Mouse (Mus musculus) WW6 (cell line): Measurements from ENCODE around the gene Gm3435.
A peak's percentile ranks its signal among the peaks of the same experiment; 100 is the strongest.
"Not testable (repeated sequence)": the region's sequence is repeated elsewhere in the genome, so short reads cannot be mapped to it uniquely, and the experiment has no call there.

Source experiments
- DNase-seq: peaks from one replicate; pipeline ENCODE4 v3.0.0-alpha.2; 2013; ENCODE audit warnings: low read depth, low spot score

Gene Gm3435

GRCm38 (mm10) chr17:15040455-15040854 lies 30.5 kb downstream of the Gm3435 start:
- DNase-seq, result not testable (repeated sequence)

DNA sequence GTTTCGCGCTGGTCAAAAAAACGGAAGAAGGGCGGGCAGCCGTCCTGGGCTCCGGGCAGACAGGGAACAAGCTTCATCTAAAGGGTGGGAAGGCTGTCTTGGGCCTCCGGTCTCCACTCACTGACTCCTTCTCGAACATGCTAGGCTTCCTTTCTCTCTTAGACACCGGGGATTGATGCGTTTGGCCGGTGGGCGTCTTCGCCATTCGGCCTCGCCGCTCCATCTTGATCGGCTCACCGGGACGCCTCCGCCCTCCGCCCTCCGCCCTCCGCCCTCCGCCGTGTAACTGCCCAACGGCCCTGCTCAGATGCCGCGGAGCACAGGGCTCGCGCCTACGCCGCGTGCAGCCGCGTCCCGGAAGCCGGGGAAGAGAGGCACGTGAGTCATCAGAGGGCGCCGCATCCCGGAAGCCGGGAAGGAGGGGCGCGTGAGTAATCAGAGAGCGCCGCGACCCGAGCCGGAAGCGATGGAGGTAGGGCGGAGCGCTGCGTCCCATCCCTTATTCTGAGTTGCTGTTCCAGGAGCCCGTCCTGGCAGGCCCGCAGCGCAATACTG lies 31.3 kb downstream of the Gm3435 start, which contains the start of the genes Ermard, Tcte3 and Gm3448:
Ermard (plus strand) TSS at position 34 of the 555 bp plus-strand sequence.
Tcte3 (minus strand) TSS at position 314 of the 555 bp plus-strand sequence.
Gm3448 (minus strand) TSS at position 363 of the 555 bp plus-strand sequence.
- DNase-seq, result not testable (repeated sequence)

DNA sequence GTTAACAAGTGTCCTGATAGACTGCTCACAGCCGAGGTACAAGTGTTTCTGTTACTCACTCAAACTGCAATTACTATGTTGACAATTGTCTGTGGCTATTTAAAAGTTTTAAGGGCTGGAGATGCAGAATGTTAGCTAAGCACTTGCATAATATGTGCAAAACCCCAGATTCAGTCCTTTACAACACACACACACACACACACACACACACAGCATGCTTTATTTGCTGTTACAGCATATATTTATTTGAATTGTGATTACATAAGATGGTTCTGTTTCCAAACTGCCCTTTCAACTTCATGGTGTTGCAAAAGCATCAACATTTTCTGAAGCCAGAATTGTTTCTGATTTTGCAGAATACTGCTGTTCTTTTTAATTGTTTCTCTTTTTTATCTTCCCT lies 40.4 kb downstream of the Gm3435 start:
- DNase-seq, result not testable (repeated sequence)

DNA sequence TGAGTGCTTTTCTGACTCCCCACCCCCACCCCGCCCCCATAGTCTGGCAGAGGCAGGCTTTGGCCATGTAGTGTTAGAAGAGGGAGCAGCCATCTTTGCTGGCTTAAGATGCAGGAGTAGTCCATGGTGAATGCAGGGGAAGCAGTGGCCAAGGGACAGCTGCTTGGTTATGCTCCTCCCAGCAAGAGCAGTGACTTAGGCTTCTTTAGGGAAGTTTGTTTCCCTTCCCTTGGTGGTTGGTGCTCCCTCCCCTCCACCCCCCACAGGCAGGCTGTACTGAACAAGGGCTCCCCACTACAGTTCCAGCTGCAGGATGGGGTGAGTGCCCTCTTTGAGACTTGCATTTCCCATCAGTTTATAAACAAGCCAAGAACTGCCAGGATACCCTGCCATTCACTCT lies 42.8 kb downstream of the Gm3435 start:
- not testable (repeated sequence) for DNase-seq

- not testable (repeated sequence) for DNase-seq
These were observed 43.3 kb downstream of the Gm3435 start for GRCm38 (mm10) chr17:15053183-15053828.

DNA sequence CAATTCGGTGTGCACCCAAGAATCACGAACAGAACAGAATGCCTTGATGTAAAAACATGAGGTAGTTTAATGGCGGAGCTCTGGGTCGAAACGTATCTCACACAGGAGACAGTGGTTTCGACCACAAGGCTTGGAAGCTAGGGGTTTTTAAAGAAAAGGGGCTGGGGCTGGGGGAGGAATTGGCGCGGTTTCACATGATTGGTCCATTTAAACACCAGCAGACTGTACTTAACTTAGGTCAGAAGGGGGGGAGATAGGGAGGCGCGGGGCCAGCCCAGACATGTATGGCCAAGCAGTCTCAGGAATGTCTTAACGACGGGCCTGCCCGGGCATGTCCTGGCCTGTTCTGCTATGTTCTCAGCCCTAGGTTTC lies 43.8 kb downstream of the Gm3435 start:
- DNase-seq, result not testable (repeated sequence)

- DNase-seq, result no peak
These were observed 45.9 kb downstream of the Gm3435 start for GRCm38 (mm10) chr17:15055925-15056324.

GRCm38 (mm10) chr17:15058161-15058591 lies 48.2 kb downstream of the Gm3435 start:
- DNase-seq, result no peak

GRCm38 (mm10) chr17:15059646-15060045 lies 49.7 kb downstream of the Gm3435 start:
- DNase-seq, result no peak

DNA sequence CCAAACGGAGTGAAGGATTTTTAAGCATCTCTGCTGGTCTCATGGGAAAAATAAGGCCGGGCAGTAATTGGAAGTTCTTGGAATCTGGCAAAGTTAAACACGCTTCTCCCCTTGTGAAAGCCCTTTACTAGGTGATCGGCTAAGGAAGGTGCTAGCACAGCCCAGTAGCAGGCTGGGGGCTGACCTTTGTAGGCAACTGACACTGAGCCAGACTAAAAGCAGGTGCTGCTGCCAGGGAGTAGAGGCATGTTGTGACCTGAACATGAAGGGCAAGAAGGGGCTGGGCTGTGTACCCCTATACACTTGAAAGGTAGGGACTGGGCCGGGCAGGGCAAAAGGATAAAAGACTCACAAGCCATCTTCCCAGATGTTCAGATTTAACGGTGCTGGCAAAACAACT lies 50.4 kb downstream of the Gm3435 start:
- DNase-seq, result no peak

DNA sequence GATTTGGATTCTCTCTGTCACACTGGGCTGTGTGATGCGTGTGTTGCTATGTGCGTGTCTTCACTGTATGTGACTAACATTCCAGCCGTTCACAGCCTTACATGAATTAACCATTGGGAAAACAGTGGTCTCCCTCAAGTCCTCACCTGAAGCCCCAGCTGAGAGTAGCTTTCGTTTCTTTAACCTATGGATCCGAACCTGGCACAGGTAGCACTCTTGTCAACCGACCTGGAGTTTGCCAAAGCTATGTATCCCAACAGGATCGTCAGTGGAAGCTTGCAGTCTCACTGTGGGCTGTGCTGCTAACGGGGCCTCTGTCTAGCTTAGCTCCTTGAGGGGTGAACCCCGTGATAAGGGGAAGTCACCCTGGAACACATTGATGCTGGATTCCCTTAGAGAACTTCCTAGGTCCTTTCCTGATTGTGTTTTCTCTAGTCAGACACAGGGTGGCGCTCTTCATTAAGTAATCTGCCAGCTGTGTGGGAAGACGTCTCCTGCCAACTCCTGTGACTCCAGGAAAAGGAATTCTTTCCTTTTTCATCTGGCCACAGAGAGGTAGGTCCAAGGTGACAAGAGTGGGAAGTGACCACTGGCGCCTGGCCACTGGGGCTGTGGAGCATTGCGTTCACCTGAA lies 55.5 kb downstream of the Gm3435 start:
- DNase-seq, result peak; percentile 36

GRCm38 (mm10) chr17:15066066-15066465 lies 56.1 kb downstream of the Gm3435 start:
- DNase-seq, result no peak

- no peak for DNase-seq
These were observed 56.9 kb downstream of the Gm3435 start for GRCm38 (mm10) chr17:15066911-15067310.

GRCm38 (mm10) chr17:15068040-15068792 lies 58.2 kb downstream of the Gm3435 start:
- no peak for DNase-seq

- DNase-seq, result no peak
These were observed 59.1 kb downstream of the Gm3435 start for GRCm38 (mm10) chr17:15069124-15069523.
